Mouse (Mus musculus) C2C12 (cell line): Measurements from ENCODE around the gene Abraxas1.

Source experiments
- CTCF ChIP-seq: IDR thresholded peaks from one replicate; pipeline ENCODE4 v1.5.1; 2011; ENCODE audit not compliant: control insufficient read depth, insufficient read depth, insufficient read length
- FOSL1 ChIP-seq: IDR thresholded peaks from one replicate; pipeline ENCODE4 v1.8.0; 2011; ENCODE audit warnings: mild to moderate bottlenecking, low read length; ENCODE audit not compliant: poor library complexity, insufficient read depth, severe bottlenecking
- MAX ChIP-seq: IDR thresholded peaks from one replicate; pipeline ENCODE4 v1.6.1; 2011; ENCODE audit warnings: mild to moderate bottlenecking, control low read depth
- MYOG ChIP-seq: IDR thresholded peaks from one replicate; pipeline ENCODE4 v1.6.1; 2011; ENCODE audit not compliant: control insufficient read depth, insufficient read length; ENCODE audit errors: extremely low read depth
- USF1 ChIP-seq: IDR thresholded peaks from one replicate; pipeline ENCODE4 v1.6.1; 2011; ENCODE audit warnings: low read depth, mild to moderate bottlenecking, control low read depth, moderate library complexity

- TF ChIP-seq USF1 (no peak), MAX (no peak), MYOG (no peak), FOSL1 (no peak), CTCF (no peak)
Observed at GRCm38 (mm10) chr5:100779002-100779401, 41.8 kb downstream of the Abraxas1 start.
